Mouse (Mus musculus) testis, adult 2 months (tissue): ENCODE results near the gene Mrpl39. TPM values are rescaled to one million over a fixed set of nuclear protein-coding genes. Genes with fewer than 3 reads are reported as not detected.

Experiments
- H3K27ac ChIP-seq: fragments of 200-500 bp; 2 replicates; pipeline ENCODE4 v1.5.1; 2012; ENCODE audit warnings: low read depth, low read length; ENCODE audit not compliant: control insufficient read depth, insufficient read depth
- H3K27me3 ChIP-seq: fragments of 200-500 bp; 2 replicates; pipeline ENCODE4 v1.6.1; 2012; ENCODE audit warnings: mild to moderate bottlenecking, low read length, moderate library complexity; ENCODE audit not compliant: control insufficient read depth, insufficient read depth
- H3K36me3 ChIP-seq: fragments of 200-500 bp; 2 replicates; pipeline ENCODE4 v1.6.1; 2012; ENCODE audit warnings: mild to moderate bottlenecking, low read length; ENCODE audit not compliant: control insufficient read depth, insufficient read depth
- H3K4me1 ChIP-seq: fragments of 200-500 bp; 2 replicates; pipeline ENCODE4 v1.6.1; 2012; ENCODE audit warnings: low read length; ENCODE audit not compliant: control insufficient read depth, insufficient read depth
- H3K4me3 ChIP-seq: fragments of 200-500 bp; 2 replicates; pipeline ENCODE4 v1.5.1; 2012; ENCODE audit warnings: low read depth, mild to moderate bottlenecking, low read length, moderate library complexity, mixed read lengths; ENCODE audit not compliant: control insufficient read depth
- CTCF ChIP-seq: fragments of 200-500 bp; IDR thresholded peaks from 2 replicates; pipeline ENCODE4 v1.5.1; 2012; ENCODE audit warnings: low read depth, mild to moderate bottlenecking, inconsistent platforms, low read length, moderate library complexity; ENCODE audit not compliant: control insufficient read depth, insufficient read depth, insufficient replicate concordance
- POLR2A ChIP-seq: fragments of 200-500 bp; IDR thresholded peaks from 2 replicates; pipeline ENCODE4 v1.6.1; 2012; ENCODE audit warnings: low read depth, mild to moderate bottlenecking, inconsistent platforms, low read length, moderate library complexity; ENCODE audit not compliant: control insufficient read depth
- polyA plus RNA-seq: library from polyadenylated mRNA; depleted of rRNA; stranded (reverse); fragments of >200 nt; gene quantifications from 2 replicates; pipeline ENCODE4 v1.2.3, GENCODE M21; 2012

Mrpl39 gene
- polyA plus RNA-seq, 1 experiment = 54.7 TPM

GRCm38 (mm10) chr16:84734806-84735165 is 756 bp downstream of the Mrpl39 start:
- Histone ChIP-seq H3K27ac (peak overlapping the region; percentile 72), H3K27me3 (no peaks in the 10 kb centered on the region), H3K4me3 (peak overlapping the region; percentile 97), H3K4me1 (peaks cover 7% of the 10 kb centered on the region), H3K36me3 (no peaks in the 10 kb centered on the region; the same call in 1 of the 2 replicates)
- TF ChIP-seq CTCF = no peak
- TF ChIP-seq POLR2A = no peak

GRCm38 (mm10) chr16:84720670-84721069 is 14.9 kb downstream of the Mrpl39 start:
- no peaks in the 10 kb centered on the region; the same call in 1 of the 2 replicates for H3K36me3 ChIP-seq
- TF ChIP-seq CTCF = no peak
- TF ChIP-seq POLR2A = no peak
- H3K27ac ChIP-seq = no peak overlapping the region
- no peak overlapping the region for H3K4me3 ChIP-seq
- H3K4me1 ChIP-seq = no peaks in the 10 kb centered on the region
- H3K27me3 ChIP-seq = no peaks in the 10 kb centered on the region

- Histone ChIP-seq H3K4me3 (no peak overlapping the region), H3K4me1 (no peaks in the 10 kb centered on the region), H3K27ac (no peak overlapping the region), H3K36me3 (no peaks in the 10 kb centered on the region; the same call in 1 of the 2 replicates), H3K27me3 (no peaks in the 10 kb centered on the region)
- no peak for TF ChIP-seq CTCF
- TF ChIP-seq POLR2A = no peak
These were observed 17.3 kb downstream of the Mrpl39 start for GRCm38 (mm10) chr16:84718250-84718649.

- no peak overlapping the region for H3K27ac ChIP-seq
- no peaks in the 10 kb centered on the region for H3K4me1 ChIP-seq
- H3K4me3 ChIP-seq = no peak overlapping the region
- no peaks in the 10 kb centered on the region; the same call in 1 of the 2 replicates for H3K36me3 ChIP-seq
- no peak for TF ChIP-seq CTCF
- no peak for TF ChIP-seq POLR2A
- H3K27me3 ChIP-seq = no peaks in the 10 kb centered on the region
These were observed 17.8 kb downstream of the Mrpl39 start for GRCm38 (mm10) chr16:84717618-84718248.

- Histone ChIP-seq H3K4me3 (no peak overlapping the region), H3K36me3 (no peaks in the 10 kb centered on the region), H3K4me1 (no peaks in the 10 kb centered on the region), H3K27me3 (no peaks in the 10 kb centered on the region), H3K27ac (no peak overlapping the region)
- no peak for TF ChIP-seq POLR2A
- no peak for TF ChIP-seq CTCF
These were observed 18.6 kb downstream of the Mrpl39 start for GRCm38 (mm10) chr16:84716724-84717617.

- no peak overlapping the region for H3K27ac ChIP-seq
- H3K4me1 ChIP-seq = no peaks in the 10 kb centered on the region
- H3K36me3 ChIP-seq = no peaks in the 10 kb centered on the region
- no peaks in the 10 kb centered on the region for H3K27me3 ChIP-seq
- TF ChIP-seq CTCF (no peak), POLR2A (no peak)
- H3K4me3 ChIP-seq = no peak overlapping the region
These were observed 19.3 kb downstream of the Mrpl39 start for GRCm38 (mm10) chr16:84716197-84716596.

GRCm38 (mm10) chr16:84714978-84715377 is 20.6 kb downstream of the Mrpl39 start:
- no peak for TF ChIP-seq CTCF
- no peaks in the 10 kb centered on the region for H3K4me1 ChIP-seq
- no peaks in the 10 kb centered on the region for H3K27me3 ChIP-seq
- no peaks in the 10 kb centered on the region for H3K36me3 ChIP-seq
- no peak overlapping the region for H3K4me3 ChIP-seq
- H3K27ac ChIP-seq = no peak overlapping the region
